Mouse (Mus musculus) common myeloid progenitor, adult 5-6 weeks (primary cell): ENCODE data around the gene Gga1. TPM values are rescaled to one million over a fixed set of nuclear protein-coding genes. Genes with fewer than 3 reads are reported as not detected.
A peak's percentile ranks its signal among the peaks of the same experiment; 100 is the strongest.

Source experiments
- ATAC-seq: replicated peaks from 2 replicates; pipeline ENCODE4 v1.8.0; 2016; ENCODE audit warnings: low read depth, mild to moderate bottlenecking, moderate TSS enrichment, inconsistent platforms; ENCODE audit not compliant: poor library complexity, severe bottlenecking
- total RNA-seq: library from RNA; stranded (forward); fragments of 200-1000, 187-1606 nt; gene quantifications from 2 replicates; pipeline ENCODE4 v1.2.3, GENCODE M21; 2017

The Gga1 gene
- total RNA-seq, 1 experiment from 2014 or later, result 19.5 TPM

DNA sequence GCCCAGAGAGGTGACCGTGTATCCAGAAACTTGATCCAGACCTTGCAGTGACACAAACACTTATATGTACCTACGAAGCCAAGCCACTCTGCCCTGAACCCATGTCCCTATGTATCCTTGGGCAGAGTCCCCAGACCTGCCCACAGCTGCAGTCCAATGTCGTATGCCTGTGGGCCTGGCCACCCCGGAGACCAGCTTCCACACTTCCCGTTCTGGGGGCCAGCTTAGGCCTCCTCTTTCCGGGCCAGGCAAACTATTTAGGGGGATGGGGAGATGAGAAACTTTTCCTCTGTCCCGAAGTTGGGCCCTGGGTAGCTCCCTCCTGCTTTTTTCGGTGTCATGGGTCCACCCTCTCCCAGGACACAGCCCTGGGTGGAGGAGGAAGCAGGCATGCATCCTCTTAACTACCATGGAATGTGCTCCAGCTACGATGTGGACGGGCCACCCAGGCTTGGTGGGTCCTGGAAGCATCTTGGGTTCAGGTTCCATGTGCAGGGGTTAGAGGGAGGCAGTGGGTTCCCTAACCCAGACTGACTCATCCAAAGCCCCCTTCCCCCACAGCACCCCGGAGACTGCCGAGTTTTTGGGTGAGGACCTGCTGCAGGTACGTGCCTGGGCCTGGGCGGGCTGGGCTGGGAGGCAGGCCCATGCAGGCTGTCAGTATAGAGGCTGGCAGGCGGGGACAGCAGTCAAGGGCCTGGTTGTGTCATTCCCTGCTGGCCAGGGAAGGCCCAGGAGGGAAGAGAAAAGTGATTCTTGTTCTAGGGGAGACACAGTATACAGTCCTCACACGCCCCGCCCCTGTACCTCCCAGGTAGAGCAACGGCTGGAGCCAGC lies 23.8 kb downstream of the Gga1 start:
- no peak; the same call in 1 of the 2 replicates for ATAC-seq

DNA sequence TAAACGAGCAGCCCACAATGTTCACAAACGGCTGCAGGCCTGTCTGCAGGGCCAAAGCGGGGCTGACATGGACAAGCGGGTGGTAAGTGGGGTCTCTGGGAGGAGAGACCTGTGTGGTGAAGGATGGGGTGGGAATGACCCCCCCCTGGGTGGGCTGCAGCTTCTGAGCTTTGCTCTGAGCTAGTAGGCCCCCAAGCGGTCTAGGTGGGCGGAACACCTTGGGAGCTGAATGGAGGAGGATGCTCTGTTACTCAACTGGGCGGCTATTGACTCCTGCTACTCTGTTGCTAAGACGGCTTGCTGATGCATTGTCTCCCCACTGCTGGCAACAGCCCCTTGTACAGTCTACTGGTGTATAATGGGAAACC lies 24.4 kb downstream of the Gga1 start:
- no peak for ATAC-seq

DNA sequence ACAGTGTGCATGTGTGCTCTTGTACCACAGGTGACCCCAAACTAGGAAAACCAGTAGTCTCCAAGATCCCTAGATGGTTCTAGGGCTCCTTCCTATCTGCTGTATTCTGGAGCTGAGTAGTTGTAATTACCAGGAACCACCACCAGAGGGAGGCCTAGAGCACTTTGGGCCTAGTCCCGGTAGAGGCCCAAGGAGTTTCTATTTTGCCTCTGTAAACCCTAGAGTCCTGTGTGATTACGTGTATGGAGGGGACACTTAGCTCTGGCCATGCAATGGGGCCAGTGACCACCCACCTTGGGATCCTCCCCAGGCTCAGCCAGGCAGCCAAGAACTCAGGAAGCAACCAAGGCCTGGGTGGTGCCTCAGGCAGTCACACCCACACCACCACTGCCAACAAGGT lies 26.3 kb downstream of the Gga1 start:
- peak; percentile 49 for ATAC-seq

DNA sequence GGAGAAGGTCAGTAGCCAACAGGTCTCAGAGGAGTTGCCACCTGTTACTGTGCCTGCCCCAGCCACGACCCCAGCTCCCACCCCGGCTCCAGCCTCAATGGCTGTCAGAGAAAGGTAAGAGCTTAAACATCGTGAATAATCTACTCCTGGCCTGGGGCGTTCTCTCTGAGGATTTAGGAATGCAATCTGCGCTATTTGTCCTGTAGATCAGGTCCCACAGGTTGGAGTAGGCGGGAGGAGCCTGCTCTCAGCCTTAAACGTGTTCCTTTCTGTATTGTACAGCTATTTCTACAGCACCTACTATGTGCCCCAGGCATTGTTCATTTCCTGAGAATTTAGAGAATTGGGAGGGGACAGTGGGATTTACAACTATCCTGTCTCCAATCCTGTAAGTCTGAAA lies 31.4 kb downstream of the Gga1 start:
- no peak for ATAC-seq

DNA sequence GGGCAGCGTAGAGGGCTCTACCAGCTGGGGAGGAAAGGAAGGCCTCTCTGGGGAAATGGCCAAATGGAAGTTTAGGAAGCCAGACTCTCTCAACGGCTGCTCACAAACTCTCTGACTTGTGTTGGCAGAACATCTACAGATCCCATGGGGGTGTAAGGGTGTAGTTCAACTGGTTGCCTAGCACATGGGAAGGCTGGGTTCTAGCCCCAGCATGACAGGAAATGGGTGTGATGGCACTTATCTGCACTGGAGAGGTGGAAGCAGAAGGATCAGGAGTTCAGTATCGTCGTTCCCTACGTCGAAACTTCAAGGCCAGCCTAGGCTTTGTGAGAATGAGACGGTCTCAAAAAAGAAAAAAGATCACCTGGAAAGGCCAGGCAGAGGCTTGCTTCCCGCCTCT lies 32.0 kb downstream of the Gga1 start:
- no peak for ATAC-seq

DNA sequence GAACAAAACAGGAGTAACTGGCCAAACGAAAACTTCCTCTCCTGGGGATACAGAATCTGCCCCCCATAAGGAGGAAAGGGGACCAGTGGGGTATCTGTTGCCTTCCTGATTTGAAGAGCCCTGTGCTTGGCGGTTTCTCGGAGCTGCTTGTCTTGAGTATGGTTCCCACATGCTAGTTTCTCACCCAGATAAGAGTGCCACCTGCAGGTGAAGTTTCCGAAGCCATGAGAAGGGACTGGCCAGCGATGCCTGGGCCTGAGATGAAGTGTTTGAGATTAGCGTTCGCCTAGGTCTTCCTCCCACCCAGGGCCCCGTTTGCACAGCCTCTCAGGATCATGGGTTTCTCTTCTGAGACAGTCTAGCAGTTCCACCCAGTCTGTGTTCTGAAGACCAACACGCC lies 35.0 kb downstream of the Gga1 start:
- no peak for ATAC-seq

DNA sequence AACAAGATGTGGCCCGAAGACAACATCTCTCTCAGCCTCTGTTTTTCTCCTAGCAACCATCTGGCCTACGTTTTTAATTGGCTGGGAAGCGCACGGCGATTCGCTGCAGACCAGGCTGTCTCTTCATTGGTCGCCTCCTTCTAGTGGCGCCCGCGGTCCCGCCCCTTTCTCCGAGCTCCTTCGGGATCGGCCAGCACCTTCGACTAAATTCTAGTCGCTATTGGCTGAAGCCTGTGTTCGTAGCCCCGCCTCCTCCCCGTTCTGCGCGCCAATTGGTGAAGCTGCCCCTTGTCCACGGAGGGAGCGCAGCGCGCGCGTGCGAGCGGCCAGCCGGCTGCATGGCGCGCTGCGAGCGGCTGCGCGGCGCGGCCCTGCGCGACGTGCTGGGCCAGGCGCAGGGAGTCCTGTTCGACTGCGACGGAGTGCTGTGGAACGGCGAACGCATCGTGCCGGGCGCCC lies 36.7 kb downstream of the Gga1 start, which contains the start of gene Pdxp:
TSS of gene Pdxp (plus strand) at position 288 of the 459 bp plus-strand sequence.
- ATAC-seq, result peak; percentile 88

DNA sequence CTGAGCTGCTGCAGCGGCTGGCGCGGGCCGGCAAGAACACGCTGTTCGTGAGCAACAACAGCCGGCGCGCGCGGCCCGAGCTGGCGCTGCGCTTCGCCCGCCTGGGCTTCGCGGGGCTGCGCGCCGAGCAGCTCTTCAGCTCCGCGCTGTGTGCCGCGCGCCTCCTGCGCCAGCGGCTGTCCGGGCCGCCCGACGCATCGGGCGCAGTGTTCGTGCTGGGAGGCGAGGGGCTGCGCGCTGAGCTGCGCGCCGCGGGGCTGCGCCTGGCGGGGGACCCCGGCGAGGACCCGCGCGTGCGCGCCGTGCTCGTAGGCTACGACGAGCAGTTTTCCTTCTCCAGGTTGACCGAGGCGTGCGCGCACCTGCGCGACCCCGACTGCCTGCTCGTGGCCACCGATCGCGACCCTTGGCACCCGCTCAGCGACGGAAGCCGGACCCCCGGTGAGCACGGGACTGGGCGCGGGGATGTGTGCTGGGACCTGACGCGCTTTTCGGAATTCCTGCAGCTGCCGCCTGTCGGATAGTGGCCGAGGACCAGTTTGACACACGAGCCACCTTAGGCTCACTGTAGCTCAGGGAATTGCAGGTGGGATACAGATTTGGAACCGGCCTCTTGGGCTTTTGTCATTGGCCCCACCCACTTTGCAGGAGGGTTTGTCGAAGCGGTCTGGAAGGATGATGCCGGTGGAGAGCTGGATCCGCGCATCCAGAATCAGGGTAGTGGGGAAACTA lies 37.3 kb downstream of the Gga1 start:
- ATAC-seq, result no peak

DNA sequence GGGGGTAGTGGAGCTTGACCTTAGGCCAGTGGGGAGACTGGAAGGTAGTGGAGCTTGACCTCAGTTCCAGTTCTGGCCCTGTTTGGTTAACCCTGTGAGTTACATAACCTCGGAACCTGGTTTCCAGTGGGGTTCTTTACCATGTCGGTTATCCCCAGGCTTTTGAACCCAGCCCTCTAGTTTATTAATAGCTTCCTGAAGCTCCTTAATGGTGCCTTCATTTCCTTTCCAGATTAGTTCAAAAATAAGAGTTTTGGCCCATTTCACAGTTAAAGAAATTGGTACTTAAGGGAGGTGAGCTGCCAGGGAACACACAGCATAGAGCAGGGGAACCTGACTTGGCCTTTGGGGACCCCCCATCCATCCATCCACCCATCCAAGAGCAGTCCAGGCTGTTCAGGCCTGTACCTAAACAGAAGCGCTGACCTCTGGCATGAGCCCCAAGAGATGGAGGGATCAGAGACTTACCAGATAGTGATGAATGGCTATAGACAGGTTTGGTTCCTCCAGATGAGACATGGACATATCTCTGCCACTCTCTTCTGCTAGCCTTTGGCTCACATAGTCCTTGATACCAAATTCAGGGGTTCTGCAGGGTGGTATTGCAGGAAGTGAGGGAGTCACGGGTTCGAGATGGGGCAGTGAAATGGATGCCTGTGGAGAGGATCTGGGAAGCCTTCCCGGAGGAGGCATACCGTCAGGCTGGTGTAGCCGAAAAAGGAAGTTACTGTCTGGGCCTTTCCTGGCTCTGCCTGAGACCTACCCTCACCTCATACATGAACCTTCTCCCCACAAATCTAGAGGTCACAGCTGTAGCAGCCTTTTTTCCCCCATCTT lies 38.1 kb downstream of the Gga1 start:
- ATAC-seq, result no peak

DNA sequence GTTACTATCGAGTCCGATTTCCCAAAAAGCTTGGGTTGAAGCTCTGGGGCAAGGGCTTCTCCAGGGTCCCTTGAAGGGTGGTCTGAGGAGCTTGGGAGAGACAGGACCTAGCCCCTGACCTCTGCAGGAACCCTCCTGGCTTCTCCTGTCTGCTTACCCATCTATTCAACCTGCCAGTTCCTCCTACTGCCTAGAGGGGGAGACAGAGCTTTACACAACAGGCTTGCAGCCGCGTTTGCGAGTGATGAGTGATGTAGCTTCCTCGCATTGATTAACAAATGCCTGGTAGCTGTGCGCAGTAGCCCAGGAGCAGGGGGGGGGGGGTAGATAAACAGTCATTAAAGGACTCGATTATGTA lies 38.6 kb downstream of the Gga1 start:
- peak; percentile 67 for ATAC-seq

DNA sequence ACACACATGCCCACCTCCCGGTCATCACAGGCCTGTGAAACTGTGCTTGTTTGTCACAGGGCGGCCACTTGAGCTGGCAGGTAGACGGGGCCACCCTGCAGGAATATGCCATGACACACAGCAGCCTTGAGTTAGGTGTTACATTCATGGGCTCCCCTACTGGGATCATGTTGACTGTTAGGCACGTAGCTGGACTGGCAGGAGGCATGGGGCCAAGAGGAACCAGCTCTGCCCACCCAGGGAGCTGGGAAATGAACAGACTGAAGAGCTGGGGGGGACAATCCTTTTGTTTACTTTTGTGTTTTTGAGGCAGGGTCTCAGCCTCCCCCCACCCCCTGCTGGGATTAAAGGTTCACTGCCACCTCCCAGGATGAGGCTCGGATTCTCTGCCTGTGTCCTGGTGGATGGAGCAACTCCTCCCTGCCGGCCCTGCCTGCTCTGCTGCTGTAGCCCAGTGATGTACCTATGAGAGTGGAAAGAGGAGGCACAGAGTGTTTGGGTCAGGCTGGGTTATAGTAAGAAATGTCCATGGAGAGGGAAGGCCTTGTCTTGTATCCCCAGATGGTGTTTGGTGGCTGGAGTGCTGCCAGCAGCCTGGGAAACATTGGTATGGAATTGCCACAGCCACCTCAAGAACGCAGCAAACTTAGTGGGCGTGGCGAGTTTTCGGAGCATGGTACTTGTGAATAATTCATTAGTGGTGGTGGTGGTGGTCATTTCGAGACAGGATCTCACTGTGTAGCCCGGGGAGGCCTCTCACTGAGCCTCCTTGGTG lies 39.2 kb downstream of the Gga1 start:
- no peak for ATAC-seq

DNA sequence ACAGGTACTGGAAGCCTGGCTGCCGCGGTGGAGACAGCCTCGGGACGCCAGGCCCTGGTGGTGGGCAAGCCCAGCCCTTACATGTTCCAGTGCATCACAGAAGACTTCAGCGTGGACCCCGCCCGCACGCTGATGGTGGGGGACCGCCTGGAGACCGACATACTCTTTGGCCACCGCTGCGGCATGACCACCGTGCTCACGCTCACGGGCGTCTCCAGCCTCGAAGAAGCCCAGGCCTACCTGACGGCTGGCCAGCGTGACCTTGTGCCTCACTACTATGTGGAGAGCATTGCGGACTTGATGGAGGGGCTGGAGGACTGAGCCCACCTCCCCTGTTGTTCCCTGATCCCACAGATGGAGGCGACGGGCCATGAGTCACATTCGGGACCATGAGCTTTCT lies 41.1 kb downstream of the Gga1 start:
- no peak for ATAC-seq

DNA sequence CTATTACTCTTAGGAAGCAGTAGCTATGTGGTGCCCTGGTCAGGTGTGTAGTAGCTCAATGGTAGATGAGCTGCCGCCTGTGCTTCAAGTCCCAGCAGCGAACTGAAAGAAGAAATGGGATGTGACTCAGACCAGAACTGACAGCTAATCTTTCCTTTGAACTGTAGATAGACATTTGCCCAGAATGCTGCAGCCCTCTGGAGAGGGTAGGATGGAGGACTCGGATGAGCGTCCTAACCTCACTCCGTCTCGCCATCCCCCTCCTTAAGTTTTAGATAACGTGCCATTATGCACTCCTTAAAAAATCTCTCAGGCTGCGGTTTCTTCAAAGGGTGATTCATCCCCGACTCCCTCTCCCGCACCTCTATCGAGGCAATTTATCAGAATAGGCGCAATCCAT lies 42.9 kb downstream of the Gga1 start:
- no peak for ATAC-seq

DNA sequence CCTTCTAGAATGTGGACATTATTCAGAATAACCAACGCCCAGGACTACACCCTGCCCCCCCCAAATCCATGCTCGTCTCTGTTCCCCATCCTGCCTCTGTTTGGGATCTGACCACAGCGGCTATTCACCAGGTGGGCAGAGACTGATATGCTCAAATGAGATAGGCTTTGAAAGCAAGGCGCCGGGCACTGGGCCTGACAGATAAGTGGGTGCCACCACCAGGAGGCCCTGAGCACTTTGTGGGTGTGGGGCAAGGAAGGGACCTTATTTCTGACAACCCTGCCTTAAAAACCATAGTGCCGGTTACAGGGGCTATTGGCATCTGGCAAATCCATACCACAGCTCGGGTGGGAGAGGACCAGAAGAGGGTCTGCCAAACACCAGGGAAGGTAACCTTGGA lies 45.7 kb downstream of the Gga1 start:
- ATAC-seq, result peak; percentile 19

DNA sequence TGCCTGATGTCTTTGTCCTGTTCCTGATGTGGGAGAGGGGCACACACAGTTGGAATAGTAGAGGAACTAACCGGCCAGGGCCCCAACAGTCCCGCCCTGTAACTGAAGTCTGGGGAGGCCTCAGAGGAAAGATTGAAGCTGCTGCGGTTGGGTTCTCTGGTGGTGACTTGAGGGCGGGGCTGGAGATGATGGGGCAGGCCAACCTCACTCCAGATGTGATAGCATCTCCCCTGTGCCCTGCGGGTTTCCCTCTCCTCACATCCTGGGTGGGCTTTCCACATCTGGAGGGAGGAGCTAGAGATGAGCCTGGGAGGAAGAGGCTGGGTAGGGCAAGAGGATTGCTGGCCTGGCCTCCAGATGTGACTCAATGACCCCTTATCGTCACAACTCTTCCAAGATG lies 46.6 kb downstream of the Gga1 start:
- peak; percentile 70 for ATAC-seq

DNA sequence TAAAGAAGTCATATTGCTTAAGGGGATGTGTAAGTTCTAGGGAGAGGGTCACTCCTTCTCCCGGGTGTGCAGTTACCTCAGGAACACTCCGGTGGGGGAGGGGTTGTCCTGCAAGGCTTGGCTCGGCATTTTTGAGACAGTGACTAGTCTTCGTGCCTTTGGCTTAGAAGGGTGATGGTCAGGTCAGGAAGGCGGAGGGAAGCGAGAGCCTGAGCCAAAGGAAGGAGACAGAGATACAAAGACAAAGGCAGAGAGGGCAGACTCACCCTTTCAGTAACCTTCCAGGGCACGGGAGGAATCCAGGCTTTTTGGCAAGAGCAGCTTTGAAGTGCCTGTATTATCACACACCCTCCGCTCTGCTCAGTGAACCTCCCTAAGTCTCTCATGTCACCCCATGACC lies 48.1 kb downstream of the Gga1 start:
- ATAC-seq, result no peak

DNA sequence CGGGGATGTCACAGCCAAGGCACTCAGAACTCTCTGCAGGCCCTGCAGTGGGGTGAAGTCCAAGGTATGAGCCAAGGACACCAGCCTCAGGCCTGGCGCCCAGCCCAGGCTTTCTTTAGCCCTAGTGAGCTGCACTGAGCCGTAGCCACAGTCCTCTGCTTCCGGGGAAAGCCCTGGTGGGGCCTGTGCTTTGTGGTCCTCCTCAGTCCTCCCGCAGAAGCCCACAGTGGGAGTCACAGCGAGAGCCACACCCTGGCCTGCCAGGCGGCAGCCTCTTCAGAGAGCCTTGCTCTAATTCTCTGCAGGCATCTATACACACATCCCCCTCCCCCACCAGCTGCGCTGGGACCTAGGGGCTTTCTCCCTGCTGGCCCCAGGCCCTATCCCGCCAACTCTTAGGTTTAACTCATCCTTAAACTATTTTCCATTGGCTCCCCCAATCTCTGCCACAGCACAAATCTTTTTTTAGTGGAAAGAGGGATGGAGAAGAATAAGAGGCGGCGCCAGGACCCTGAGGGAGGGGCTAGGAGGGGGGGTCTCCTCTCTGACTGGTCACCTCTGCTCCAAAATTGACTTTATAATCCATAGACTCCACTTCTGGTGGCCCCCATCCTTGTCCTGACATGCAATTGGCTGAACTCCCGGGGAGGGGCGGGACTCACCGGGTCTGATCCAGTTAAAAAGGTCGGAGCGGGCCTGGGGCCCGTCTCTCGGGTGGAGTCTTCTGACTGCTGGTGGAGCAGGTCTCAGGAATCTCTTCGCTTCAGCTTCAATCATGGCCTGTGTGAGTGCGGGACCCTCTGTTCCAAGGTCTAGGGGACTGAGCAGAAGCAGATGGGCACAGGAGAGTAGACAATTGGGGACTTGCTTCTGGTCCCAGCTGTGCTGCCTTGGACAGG lies 49.3 kb downstream of the Gga1 start, which contains the start of gene Lgals1:
TSS of gene Lgals1 (plus strand) at position 705 of the 899 bp plus-strand sequence.
- peak; percentile 26; the same call in 1 of the 2 replicates for ATAC-seq

DNA sequence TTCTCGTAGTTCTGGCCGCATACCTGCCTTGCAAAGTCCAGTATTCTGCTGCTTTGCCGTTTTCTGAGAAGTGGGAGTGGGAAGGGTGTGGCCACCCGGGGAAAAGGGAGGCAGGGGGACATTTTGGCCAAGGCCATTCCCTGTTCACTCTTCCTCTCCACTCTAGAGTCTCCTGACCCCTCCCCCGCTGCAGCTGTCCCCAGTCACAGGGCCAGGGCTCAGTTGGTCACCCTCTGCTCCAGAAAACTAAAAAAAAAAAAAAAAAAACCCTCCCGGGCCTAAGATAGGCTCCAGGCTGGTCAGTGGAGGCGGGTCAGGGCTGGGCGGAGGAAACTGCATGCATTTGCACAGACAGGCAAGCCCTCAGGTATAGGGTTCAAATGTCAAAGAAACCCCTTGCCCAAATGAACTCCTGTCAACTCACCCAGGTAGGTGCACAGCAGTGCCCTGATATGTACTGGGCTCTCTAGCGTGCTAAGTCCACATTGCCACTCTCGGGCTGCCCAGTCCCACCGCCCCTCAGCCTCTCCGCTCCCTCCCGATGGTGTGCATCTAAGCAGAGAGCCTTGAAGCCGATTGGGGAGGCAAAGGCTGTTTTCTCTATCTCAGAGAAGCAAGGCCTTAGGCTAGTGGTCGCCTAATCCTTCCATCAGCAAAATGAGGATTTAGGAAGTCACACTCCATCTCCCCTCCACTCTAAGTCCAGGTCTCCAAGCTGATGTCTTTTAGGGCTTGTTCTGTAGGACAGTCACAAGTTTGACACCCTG lies 50.2 kb downstream of the Gga1 start:
- no peak for ATAC-seq
